Mouse (Mus musculus): ENCODE results near the gene Kdm2b. TPM values are rescaled to one million over a fixed set of nuclear protein-coding genes. Genes with fewer than 3 reads are reported as not detected.
A peak's percentile ranks its signal among the peaks of the same experiment; 100 is the strongest.

Kdm2b gene
- polyA plus RNA-seq, 1 experiment from 2014 or later = 89.2 TPM

DNA sequence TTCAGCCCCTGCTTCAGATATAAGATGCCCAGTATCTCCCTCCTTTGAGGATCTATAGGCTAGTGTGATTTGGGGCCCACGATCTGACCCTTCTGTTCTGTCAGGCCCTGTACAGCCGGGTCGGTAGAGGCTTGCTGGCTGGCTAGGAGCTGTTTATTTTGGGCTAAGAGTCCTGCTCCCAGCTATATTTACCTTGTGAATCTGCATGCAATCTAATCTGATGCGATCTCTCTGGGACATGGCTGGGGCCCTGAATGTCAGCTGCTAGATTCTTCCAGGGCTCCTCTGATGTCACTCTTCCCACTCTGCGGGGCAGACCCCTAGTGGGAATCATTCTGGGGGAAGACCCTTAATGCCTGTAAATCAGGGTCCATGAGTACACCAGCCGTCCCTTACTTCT lies 34.7 kb upstream of the Kdm2b start:
- Histone ChIP-seq H3K4me3 (replicated peaks) (no peak overlapping the region), H3K27ac (replicated peaks) (no peak overlapping the region), H3K9me3 (replicated peaks) (no peaks in the 10 kb centered on the region), H3K4me2 (no peak overlapping the region), H3K4me1 (peaks cover 14% of the 10 kb centered on the region), H3K9ac (replicated peaks) (no peak overlapping the region), H3K27me3 (replicated peaks) (no peaks in the 10 kb centered on the region), H3K36me3 (peaks cover 3% of the 10 kb centered on the region)
- WGBS = 95% methylated on average over 6 of the region's 6 CpGs
- no peak for ATAC-seq (ENCODE audit: low FRiP score)

DNA sequence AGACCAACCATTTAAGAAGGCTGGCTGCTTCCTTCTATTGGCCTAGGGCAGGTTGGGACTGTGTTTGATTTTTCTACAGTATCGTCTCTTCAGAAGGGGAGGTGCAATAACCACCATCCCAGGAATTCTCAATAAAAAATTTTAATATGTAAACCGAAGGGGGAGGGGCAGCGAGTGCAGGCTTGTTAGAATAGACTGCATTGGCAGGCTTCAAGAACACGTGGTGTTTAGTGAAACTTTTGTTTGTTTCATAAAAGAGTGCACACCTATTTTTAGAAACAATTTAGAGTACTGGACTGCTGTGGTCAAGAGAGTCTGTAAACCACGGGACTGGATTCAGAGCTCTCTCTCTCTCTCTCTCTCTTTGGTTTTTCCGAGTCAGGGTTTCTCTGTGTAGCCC lies 33.4 kb upstream of the Kdm2b start:
- no peak overlapping the region for H3K27ac ChIP-seq (replicated peaks)
- H3K4me2 ChIP-seq = no peak overlapping the region
- no peaks in the 10 kb centered on the region for H3K27me3 ChIP-seq (replicated peaks)
- no peaks in the 10 kb centered on the region for H3K9me3 ChIP-seq (replicated peaks)
- peaks cover 21% of the 10 kb centered on the region for H3K4me1 ChIP-seq
- no peak for ATAC-seq (ENCODE audit: low FRiP score)
- H3K9ac ChIP-seq (replicated peaks) = no peak overlapping the region
- 90% methylated on average over 6 of the region's 6 CpGs for WGBS
- no peak overlapping the region for H3K4me3 ChIP-seq (replicated peaks)
- H3K36me3 ChIP-seq = no peaks in the 10 kb centered on the region

DNA sequence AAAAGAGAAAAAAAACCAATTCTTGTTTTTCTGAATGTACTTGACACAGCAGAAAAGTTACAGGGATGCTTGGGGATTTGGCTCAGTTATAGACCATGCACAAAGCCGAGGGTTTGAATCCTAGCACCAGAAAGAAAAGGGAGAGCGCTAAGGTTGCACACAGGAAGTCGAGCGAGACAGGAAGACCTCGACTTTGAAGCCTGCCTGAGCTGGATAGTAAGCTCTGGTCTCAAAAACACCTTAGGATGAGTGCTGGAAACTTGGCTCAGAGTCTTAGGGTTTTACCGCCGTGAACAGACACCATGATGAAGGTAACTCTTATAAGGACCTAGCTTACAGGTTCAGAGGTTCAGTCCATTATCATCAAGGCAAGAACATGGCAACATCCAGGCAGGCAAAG lies 31.8 kb upstream of the Kdm2b start:
- Histone ChIP-seq H3K4me2 (no peak overlapping the region), H3K27me3 (replicated peaks) (no peaks in the 10 kb centered on the region), H3K4me1 (peaks cover 21% of the 10 kb centered on the region), H3K27ac (replicated peaks) (no peak overlapping the region), H3K9ac (replicated peaks) (no peak overlapping the region), H3K4me3 (replicated peaks) (no peak overlapping the region), H3K36me3 (no peaks in the 10 kb centered on the region), H3K9me3 (replicated peaks) (no peaks in the 10 kb centered on the region)
- WGBS = 91% methylated on average over 7 of the region's 7 CpGs
- no peak for ATAC-seq (ENCODE audit: low FRiP score)

DNA sequence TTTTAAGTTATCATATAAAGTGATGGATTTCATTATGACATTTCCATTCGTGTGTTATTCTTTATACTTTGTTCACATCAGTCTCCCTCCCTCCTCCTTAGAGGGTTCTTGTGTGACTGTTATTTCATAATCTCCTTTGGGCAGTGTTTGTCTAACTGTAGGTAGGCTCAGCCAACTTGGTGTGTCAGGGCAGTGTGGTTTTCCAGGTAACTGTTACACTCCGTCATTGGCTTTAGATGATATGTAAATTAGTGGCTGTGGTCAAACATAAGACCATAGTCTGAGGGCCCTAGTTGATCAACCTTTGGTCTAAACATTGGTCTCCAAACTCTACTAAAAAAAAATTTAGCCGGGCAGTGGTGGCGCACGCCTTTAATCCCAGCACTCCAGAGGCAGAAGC lies 30.8 kb upstream of the Kdm2b start:
- 96% methylated on average over 5 of the region's 5 CpGs for WGBS
- ATAC-seq (ENCODE audit: low FRiP score) = no peak
- peak overlapping the region; percentile 66 for H3K27ac ChIP-seq (replicated peaks)
- H3K36me3 ChIP-seq = no peaks in the 10 kb centered on the region
- no peak overlapping the region for H3K4me2 ChIP-seq
- H3K4me1 ChIP-seq = peaks cover 31% of the 10 kb centered on the region
- no peak overlapping the region for H3K9ac ChIP-seq (replicated peaks)
- H3K9me3 ChIP-seq (replicated peaks) = no peaks in the 10 kb centered on the region
- no peak overlapping the region for H3K4me3 ChIP-seq (replicated peaks)
- H3K27me3 ChIP-seq (replicated peaks) = no peaks in the 10 kb centered on the region

DNA sequence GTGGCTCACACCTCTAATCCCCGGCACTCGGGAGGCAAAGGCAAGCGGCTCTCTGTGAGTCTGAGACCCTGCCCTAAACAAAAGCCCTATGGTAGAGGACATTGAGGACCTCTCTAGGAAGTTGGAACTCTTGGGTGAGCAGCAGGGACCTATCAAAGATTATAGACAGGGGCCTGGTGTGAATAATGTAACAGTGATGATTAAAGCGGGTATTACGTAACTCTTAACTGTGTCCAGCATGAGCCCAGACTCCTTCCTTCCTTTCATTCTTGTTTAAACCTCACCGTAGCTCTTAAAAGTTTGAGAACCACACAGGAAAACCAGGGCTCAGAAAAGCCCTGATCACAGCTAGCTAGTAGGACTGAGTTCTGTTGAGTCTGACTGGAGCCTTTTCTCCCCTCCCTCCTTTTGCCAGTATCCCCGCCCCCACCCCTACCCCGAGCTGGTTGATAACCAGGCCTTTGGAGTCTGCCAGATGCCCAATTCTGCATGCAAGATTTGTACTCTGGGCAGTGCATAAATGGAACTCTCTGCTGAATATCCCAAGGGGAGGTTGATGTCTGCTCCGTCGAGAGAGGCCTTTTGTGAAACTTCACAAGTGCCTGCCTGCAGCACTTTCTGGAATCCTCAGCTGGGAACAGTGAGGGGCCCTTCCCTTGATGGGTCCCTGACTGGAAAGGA lies 29.9 kb upstream of the Kdm2b start:
- H3K9ac ChIP-seq (replicated peaks) = no peak overlapping the region
- ATAC-seq (ENCODE audit: low FRiP score) = no peak
- H3K36me3 ChIP-seq = no peaks in the 10 kb centered on the region
- H3K4me2 ChIP-seq = no peak overlapping the region
- H3K27me3 ChIP-seq (replicated peaks) = no peaks in the 10 kb centered on the region
- peak overlapping the region; percentile 66 for H3K27ac ChIP-seq (replicated peaks)
- H3K4me3 ChIP-seq (replicated peaks) = no peak overlapping the region
- H3K9me3 ChIP-seq (replicated peaks) = no peaks in the 10 kb centered on the region
- WGBS = 51% methylated on average over 10 of the region's 10 CpGs
- H3K4me1 ChIP-seq = peaks cover 33% of the 10 kb centered on the region

DNA sequence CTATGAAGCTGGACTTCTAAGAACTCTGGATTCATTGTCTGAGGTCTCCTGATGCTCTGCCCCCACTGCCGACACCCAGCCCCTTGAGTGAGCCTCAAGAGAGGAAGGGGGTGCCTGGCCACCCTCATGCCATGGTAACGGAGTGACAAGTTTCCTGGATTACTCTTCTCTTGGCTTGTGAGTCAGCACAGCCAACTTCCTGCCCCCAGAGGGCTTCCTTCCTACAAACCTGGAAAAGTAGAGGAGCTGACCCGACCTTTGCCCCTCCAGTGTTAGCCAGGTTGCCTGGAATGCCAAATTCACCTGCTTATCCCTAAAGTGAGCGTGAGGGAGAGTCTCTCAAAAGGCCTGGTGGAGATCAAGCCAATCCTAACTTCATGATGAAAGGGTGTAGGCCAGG lies 27.9 kb upstream of the Kdm2b start:
- Histone ChIP-seq H3K9me3 (replicated peaks) (no peaks in the 10 kb centered on the region), H3K27ac (replicated peaks) (no peak overlapping the region), H3K27me3 (replicated peaks) (no peaks in the 10 kb centered on the region), H3K4me1 (peaks cover 39% of the 10 kb centered on the region), H3K36me3 (no peaks in the 10 kb centered on the region), H3K4me3 (replicated peaks) (no peak overlapping the region), H3K9ac (replicated peaks) (no peak overlapping the region), H3K4me2 (0 out of 2 replicates have a peak overlapping the region, but pooled peaks have one; percentile 65)
- ATAC-seq (ENCODE audit: low FRiP score) = no peak
- 90% methylated on average over 4 of the region's 4 CpGs for WGBS

DNA sequence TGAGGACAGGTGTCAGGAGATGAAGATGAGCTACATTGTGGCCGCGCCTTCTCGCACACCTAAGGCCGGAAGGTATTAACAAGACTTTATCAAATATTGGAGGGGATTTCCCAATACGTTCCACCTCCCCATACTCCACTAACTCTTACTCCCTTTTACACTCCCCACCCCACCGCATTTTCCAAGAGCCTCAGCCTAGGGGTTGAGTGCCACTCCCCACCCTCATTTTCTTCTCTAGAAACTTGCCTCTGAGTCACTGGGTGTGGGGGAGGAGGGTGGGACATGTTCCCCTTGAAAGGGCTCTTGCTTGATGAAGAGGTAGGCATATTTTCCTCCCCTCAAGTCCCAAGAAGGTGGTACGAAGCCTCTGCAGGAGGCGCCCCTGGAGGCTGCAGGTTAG lies 26.3 kb upstream of the Kdm2b start:
- H3K9ac ChIP-seq (replicated peaks) = peak overlapping the region; percentile 75
- H3K4me2 ChIP-seq = peak overlapping the region; percentile 65
- no peak for ATAC-seq (ENCODE audit: low FRiP score)
- H3K27me3 ChIP-seq (replicated peaks) = no peaks in the 10 kb centered on the region
- H3K4me3 ChIP-seq (replicated peaks) = peak overlapping the region; percentile 69
- H3K27ac ChIP-seq (replicated peaks) = peak overlapping the region; percentile 89
- H3K9me3 ChIP-seq (replicated peaks) = no peaks in the 10 kb centered on the region
- peaks cover 39% of the 10 kb centered on the region for H3K4me1 ChIP-seq
- WGBS = 20% methylated on average over 8 of the region's 8 CpGs
- H3K36me3 ChIP-seq = no peaks in the 10 kb centered on the region

DNA sequence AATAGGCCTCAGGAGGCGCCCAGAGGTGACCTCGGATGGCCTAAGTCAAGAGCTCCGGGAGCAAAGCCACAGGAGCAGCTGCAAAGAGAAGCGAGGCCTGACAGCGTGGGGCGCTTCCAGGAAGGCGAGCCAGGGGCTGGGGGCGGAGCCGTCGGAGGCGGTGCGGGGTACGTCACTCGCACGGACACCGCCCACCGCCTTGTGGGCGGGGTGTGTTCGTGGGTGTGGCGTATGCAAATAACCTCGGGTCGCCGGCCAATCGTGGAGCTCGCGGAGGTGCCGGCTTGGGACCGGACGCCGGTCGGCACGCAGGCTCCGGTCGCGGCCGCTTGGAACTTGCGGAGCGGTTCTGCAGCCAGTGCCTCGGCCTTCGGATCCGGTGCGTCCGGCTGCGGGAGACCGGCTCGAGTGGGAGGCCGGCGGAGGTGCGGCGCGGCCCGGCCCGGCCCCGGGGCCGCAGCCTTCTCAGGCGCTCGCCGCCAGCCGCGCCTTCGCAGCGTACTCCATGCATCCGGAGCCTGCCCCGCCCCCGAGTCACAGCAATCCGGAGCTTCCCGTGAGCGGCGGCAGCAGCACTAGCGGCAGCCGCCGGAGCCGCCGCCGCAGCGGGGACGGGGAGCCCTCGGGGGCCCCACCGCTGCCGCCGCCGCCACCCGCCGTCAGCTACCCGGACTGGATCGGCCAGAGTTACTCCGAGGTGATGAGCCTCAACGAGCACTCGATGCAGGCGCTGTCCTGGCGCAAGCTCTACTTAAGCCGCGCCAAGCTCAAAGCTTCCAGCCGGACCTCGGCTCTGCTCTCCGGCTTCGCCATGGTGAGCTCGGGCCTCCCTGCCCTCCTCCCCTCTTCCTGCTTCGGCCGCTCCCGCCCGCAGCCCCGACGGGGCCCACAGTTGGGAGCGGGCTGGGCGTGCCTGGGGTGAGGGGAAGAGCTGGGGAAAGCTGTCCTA lies 25.4 kb upstream of the Kdm2b start, which contains the start of gene Orai1:
Gene Orai1 (plus strand): TSS at position 322 of the 949 bp plus-strand sequence.
- peak within 1 kb of the TSS; percentile 69 for H3K4me3 ChIP-seq (replicated peaks)
- no peaks in the 10 kb centered on the region for H3K9me3 ChIP-seq (replicated peaks)
- H3K27me3 ChIP-seq (replicated peaks) = no peaks in the 10 kb centered on the region
- peak; percentile 95 for ATAC-seq (ENCODE audit: low FRiP score)
- under 1% methylated on average over 103 of the region's 106 CpGs for WGBS
- no peaks in the 10 kb centered on the region for H3K36me3 ChIP-seq
- peak within 1 kb of the TSS; percentile 75 for H3K9ac ChIP-seq (replicated peaks)
- H3K4me2 ChIP-seq = peak within 1 kb of the TSS; percentile 65
- peaks cover 39% of the 10 kb centered on the region for H3K4me1 ChIP-seq
- peak within 1 kb of the TSS; percentile 89 for H3K27ac ChIP-seq (replicated peaks)

DNA sequence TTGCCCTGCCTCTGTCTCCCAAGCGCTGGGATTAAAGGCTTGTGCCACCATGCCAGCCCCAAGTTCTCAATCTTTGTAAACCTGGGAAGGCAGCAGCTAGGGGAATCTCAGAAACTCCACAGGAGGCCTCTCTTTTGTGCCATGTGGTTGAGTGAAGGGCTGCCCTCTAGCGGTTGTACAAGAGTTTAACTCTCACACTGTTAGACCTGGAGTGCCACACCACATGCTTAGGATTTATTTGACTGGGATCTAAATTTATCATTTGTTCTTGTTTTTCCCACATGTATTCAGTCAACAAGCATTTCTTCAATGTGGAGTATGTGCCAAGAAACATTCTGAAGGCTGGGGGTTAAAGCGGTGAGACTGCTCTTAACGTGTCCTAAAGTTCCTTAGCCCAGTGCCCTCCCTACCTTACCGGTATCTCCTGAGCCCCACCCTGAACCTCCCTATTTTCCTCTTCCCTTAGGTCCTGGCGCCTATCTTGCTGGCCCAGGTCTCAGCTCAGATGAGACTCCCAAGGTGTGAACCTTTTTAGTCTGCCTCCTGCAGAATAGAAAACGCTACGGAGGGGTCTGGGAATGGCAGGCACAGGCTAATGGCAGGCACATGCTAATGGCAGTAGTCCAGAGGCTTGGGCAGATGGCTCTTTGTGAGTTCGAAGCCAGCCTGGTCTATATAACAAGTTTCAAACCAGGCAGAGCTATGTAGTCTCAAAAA lies 24.1 kb upstream of the Kdm2b start:
- no peak overlapping the region for H3K9ac ChIP-seq (replicated peaks)
- H3K27me3 ChIP-seq (replicated peaks) = no peaks in the 10 kb centered on the region
- no peak overlapping the region for H3K4me3 ChIP-seq (replicated peaks)
- H3K27ac ChIP-seq (replicated peaks) = no peak overlapping the region
- ATAC-seq (ENCODE audit: low FRiP score) = no peak
- H3K9me3 ChIP-seq (replicated peaks) = no peaks in the 10 kb centered on the region
- H3K4me2 ChIP-seq = no peak overlapping the region
- WGBS = 65% methylated on average over 9 of the region's 9 CpGs
- no peaks in the 10 kb centered on the region for H3K36me3 ChIP-seq
- H3K4me1 ChIP-seq = peaks cover 31% of the 10 kb centered on the region

DNA sequence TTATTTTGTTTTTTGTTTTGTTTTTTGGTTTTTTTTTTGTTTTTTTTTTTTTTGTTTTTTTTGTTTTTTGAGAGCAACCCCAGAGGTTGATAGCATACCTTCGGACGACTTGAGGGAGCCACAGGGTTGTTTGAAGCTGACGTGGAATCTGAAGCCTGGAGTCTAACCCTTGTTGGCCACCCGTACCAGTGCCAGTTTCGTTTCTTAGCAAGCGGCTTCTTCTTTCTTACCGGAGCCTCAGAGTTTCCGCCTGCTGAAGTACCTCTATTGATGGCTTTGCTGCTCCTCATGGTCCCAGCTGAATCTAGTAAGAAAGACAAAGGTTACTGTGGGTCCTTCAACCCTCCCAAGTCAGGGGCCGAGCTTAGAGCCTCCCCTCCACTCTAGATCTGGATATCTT lies 22.1 kb upstream of the Kdm2b start:
- Histone ChIP-seq H3K4me2 (no peak overlapping the region), H3K4me1 (peaks cover 23% of the 10 kb centered on the region), H3K27ac (replicated peaks) (no peak overlapping the region), H3K27me3 (replicated peaks) (no peaks in the 10 kb centered on the region), H3K4me3 (replicated peaks) (no peak overlapping the region), H3K9ac (replicated peaks) (no peak overlapping the region), H3K9me3 (replicated peaks) (no peaks in the 10 kb centered on the region), H3K36me3 (no peaks in the 10 kb centered on the region)
- WGBS = 95% methylated on average over 9 of the region's 9 CpGs
- no peak for ATAC-seq (ENCODE audit: low FRiP score)

DNA sequence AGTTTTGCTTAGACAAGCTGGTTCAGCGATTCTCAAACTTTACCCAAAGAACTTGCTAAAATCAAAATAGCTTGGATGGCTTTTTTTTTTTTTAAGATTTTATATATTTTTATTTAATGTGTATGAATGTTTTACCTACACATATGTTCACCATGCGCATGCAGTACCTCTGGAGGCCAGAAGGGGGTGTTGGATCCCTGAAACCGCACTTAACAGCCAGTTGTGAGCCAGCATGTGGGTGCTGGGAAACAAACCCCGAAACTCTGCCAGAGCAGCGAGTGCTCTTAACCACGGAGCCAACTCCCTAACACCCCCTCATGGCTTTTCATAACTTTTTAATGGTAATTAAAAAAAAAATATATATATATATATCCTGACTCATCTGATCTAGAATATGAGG lies 21.2 kb upstream of the Kdm2b start:
- H3K4me1 ChIP-seq = peaks cover 16% of the 10 kb centered on the region
- ATAC-seq (ENCODE audit: low FRiP score) = no peak
- no peaks in the 10 kb centered on the region for H3K9me3 ChIP-seq (replicated peaks)
- WGBS = 94% methylated on average over 6 of the region's 6 CpGs
- H3K4me2 ChIP-seq = no peak overlapping the region
- no peak overlapping the region for H3K4me3 ChIP-seq (replicated peaks)
- no peaks in the 10 kb centered on the region for H3K27me3 ChIP-seq (replicated peaks)
- no peak overlapping the region for H3K27ac ChIP-seq (replicated peaks)
- no peaks in the 10 kb centered on the region for H3K36me3 ChIP-seq
- no peak overlapping the region for H3K9ac ChIP-seq (replicated peaks)
